Mouse (Mus musculus): ENCODE results near the gene Prox1.

The Prox1 gene

GRCm38 (mm10) chr1:190088929-190089328, 81.6 kb downstream of the Prox1 start:
- in situ Hi-C loops (cut with MseI, MboI) = no loop called here

- in situ Hi-C loops (cut with MseI, MboI) = no loop called here
Observed at GRCm38 (mm10) chr1:190085703-190086102, 84.8 kb downstream of the Prox1 start.

GRCm38 (mm10) chr1:190079643-190080275, 90.8 kb downstream of the Prox1 start:
- in situ Hi-C loops (cut with MseI, MboI) = no loop called here

- in situ Hi-C loops (cut with MseI, MboI) = no loop called here
Observed at GRCm38 (mm10) chr1:190076601-190077000, 93.9 kb downstream of the Prox1 start.
